Mouse (Mus musculus) B cell, adult 2 months (primary cell): Measurements from ENCODE around the gene Stat3.

Source experiments
- DNase-seq, 2 experiments: peaks; one replicate each; pipeline ENCODE4 v3.0.0; 2022

Stat3 gene

DNA sequence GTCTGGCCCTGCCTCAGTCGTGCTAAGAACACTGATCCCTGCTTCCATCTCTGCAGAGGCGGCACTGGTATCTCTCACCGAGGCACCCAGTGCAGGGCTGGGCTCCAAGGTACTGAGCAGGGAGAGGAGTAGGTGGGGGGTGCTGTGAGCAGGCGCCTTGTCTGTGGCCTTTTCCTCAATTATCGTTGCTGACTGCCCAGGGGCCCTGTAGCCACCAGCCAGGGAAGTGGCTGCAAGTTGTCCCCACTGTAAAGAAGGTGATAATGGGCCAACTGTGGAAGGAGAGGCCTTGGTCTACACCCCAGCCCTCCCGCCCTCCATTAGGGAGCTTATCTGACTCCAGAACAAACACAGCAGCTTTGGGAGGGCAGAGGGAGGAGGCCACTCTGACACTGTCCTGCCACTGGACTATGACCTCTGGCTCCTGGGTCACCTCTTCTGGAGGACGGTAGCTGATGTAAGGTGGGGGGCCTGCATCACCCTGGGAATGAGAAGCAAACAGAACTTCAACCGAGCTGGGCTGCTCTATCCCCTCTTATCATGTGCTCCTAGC is 53.1 kb downstream of the Stat3 start:
- no peak for DNase-seq

DNA sequence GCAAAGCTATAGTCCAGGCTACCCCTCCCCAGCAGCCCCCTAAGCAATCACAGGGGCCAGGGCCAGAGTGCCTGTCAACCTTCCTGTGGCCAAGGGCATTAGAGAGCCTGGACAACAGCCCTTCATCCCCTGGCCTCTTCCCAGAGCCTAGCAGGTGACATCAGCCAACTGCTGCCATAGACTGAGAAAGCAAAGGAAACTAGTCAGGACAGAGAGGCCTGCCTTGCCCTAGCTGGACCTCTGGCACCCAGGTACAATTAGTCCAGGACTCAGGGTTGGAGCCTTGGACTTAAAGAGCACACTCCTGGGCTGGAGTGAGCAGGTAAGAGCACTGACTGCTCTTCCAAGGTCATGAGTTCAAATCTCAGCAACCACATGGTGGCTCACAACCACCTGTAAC is 53.9 kb downstream of the Stat3 start:
- DNase-seq = no peak

DNA sequence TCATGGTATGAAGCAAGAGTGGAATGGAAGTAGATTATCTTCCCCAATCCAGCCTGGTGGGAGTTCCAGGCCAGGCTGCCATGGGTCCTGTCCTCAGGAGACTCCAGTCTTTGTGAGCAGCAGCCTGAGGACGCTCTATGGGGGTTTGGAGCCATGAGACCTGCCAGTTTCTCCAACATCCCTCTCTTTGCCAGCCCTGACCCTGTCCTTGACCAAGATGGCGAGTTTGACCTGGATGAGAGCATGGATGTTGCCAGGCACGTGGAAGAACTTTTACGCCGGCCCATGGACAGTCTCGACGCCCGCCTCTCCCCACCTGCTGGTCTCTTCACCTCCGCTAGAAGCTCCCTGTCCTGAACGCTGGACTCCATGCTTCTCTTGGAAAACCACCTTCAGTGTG is 55.7 kb downstream of the Stat3 start:
- no peak for DNase-seq

DNA sequence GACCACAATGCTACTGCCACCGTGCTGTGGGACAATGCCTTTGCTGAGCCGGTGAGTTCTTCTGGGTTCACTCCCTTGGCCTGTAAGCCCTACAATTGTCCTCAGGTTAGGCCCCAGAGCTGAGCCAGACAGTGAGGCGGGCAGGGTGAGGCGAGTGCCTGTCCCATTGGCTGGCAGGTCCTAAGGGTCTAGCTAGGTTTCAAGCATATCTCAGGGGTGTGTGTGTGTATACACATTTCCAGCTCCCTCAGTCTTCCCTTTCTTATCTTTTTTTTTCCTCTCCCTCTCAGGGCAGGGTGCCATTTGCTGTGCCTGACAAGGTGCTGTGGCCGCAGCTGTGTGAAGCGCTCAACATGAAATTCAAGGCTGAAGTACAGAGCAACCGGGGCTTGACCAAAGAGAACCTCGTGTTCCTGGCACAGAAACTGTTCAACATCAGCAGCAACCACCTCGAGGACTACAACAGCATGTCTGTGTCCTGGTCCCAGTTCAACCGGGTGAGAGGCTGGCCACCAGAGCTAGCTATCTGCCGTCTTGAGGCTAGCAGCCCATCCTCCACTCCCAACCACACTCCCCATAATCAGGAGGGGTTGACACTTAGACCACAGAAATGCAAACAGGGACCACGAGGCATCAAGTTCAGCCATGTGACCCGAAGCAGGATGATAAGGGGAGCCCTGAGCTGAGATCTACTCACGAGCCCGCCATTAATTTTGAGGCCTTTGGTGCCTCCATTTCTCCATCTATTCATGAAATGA is 59.8 kb downstream of the Stat3 start:
- DNase-seq = no peak

DNA sequence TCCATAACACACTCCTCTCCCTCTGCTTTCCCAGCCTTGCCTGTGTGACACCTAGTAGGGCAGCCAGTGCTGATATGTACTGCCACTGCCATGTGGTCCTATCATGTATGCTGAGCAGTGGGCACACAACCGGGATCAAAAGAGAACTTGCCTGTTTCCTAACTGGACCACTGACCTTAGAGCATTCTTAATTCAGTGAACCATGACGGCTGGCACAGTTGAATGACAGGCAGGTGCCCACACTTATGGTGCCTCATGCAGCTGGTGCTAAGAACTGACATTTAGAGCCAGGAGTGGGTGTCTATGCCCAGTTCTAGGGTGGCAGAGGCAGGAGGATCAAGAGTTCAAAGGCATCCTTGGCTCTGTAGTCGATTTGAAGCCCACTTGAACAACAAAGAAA is 63.6 kb downstream of the Stat3 start:
- no peak for DNase-seq

DNA sequence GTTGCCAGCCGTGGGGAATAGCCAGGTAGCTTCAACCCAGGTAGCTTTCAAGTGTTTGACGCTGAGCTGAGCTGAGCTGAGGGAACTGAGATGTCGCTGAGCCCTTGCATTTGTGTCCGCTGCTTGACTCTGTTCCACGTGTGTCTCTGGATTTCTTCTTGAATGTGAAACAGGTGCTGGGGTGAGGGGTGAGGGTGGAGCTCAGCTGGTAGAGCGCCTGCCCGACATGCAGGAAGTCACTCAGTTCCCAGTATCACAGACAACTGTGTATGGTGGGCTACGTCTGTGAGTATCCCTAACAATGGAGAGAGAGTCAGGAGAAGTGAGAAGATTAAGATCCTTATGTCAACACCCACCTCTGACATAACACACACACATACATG is 68.4 kb downstream of the Stat3 start:
- no peak for DNase-seq

DNA sequence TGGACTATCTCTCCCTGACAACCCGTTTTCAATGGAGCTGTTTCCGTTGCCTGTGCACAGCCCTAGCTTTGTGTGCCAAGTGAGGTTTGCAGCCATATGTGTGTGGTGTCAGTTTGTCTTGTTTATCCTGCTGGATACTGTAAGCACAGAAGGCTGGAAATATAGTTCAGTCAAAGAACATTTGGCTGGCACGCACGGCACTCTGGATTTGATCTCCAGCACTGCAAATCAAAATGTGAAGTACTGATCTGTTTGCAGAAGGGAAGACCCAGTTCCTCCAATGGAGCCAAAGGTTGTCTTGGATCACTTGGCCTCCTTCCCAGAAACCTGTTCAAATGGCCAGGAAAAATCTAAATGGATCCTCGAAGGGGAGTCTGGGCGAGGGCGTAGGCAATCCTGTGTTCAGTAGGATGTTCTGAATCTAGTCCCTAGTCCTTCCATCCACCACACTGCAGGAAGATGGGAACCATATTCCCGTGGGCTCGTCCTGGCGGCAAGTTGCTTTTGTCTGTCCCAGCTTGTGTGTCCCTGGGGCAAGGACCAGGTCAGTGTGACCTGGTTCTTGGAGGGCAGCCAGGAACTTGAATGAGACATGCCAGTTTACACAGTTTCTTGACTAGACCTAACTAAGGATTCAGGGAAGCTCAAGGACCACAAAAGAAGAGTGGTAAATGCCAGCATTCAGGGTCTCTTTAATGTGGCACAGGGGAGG is 68.9 kb downstream of the Stat3 start:
- DNase-seq = no peak

DNA sequence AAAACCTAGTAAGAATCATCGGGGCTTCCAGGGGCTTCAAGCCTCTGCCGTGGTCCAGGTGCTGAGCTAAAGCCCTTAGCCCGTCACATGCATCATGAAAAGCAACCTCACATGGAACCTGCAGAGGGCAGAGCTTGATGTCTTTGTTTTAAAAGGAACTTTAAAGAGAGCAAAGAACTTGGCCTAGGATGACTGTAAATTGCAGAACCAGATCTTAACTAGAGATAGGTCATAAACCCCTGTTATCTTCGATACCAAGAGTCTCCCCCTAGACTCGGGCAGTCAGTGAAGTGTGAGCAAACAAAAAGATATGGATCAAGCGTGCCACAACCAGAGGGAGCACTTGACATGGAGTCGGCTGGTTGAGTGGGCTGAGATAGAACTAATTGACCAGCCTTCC is 73.7 kb downstream of the Stat3 start:
- DNase-seq = no peak

DNA sequence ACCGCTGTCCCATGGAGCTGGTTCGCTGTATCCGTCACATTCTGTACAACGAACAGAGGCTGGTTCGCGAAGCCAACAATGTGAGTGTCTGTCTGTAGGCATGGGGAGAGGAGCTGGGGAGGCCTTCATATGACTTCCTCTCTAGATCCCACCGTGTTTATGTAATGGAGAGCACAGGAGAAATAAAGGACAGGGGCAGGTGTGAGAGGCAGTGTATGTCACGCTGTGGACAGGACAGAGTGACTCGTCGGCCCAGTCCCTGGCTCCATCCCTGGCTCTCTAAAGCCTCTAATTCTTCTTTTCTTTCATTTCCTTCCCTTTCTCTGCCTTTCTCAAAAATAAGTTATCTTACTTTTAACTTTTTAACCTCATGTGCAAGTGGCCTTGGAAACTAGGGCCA is 76.2 kb downstream of the Stat3 start:
- DNase-seq = no peak

DNA sequence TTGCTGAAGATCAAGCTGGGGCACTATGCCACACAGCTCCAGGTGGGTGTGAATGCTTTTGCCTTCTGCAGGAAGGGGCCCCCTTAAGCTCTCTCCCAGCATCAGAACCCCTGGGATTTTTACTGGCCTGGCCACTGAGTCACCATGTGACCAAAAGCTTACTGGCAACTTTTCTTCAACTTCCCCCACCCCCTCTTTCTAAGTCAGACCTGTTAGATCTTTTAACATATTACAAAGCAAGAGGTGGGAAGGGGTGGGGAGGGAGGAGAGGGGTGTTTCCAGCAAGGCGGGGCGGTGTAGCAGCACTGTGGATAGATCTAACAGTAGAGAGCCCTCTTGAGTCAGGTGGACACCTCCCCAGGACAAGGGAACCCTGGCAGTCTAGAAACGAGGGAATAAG is 77.5 kb downstream of the Stat3 start:
- no peak for DNase-seq

DNA sequence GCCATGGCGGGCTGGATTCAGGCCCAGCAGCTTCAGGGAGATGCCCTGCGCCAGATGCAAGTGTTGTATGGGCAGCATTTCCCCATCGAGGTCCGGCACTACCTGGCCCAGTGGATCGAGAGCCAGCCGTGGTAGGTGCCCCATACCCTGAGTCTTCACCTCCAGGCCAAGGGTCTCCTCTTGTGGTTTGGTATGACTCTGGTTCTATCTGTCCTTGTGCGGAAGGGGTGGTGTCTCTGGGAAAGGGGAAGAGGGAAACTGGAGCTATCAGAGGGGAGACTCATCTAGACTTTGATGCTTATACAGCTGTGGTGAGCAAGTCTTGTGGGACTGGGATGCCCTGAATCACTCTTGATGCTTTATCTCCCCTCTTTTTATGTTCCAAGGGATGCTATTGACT is 78.0 kb downstream of the Stat3 start:
- DNase-seq = no peak

DNA sequence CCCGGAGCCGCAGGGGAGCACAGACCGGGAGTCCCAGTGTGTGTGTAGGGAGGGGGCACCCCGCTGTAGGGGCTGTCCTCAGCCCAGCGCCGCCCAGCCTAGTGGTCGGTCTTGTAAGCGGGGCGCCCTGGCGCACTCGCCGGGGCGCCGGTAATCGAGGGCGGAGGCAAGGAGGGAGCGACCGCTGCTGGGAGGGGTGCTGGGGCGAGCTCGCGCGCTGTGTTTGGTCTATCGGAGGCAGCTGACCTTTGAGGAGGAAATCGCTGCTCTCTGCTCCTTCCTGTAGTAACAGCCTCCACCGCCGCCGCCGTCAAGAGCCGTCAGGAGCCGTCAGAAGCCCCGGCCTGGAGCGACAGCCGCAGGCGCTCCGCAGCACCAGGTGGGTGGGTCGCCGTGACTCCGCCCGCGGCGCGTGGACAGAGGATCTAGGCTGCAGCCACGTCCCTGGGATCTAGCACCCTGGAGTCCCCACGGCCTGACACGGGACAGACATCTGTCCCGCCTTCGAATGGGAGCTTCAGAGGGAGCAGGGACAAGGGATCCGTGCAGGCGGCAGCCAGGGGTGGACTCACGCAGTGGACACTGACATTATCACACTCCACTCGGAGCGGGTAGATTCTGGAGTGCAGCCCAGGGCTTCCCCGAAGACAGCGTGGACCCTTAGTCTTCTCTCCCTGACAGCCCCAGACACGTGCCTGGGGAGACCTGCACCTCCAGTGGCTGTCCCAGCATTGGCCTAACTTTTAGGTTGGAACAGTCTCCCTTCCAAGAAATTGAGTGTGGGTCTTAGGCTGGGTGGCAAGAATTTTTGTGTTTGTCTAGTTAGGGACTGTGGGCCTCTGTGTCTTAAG is 78.9 kb downstream of the Stat3 start:
- peak; percentile 89 to 90 for DNase-seq

DNA sequence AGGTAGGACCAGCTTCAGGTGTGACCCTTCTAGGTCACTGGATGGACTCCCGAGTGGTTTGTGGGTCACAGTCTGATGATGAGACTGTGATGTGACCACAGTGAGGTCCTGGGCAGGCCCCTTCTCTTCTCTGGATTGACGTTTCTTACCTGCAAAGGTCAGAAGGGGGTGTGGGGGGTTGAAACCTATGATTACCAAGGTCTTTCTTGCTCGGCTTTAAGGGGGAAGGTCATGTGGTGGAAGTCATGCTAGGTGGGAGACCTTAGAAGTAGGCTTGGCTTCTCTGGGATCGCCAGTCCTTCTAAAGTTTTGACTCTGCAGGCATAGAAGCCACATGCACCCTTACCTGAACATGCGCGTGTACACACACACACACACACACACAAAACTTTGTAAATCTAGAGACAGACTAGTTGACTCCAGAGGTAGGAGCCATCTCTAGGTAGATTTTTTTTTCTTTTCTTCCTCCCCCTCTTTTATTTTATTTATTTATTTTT is 79.7 kb downstream of the Stat3 start:
- peak; percentile 16 to 21 for DNase-seq

DNA sequence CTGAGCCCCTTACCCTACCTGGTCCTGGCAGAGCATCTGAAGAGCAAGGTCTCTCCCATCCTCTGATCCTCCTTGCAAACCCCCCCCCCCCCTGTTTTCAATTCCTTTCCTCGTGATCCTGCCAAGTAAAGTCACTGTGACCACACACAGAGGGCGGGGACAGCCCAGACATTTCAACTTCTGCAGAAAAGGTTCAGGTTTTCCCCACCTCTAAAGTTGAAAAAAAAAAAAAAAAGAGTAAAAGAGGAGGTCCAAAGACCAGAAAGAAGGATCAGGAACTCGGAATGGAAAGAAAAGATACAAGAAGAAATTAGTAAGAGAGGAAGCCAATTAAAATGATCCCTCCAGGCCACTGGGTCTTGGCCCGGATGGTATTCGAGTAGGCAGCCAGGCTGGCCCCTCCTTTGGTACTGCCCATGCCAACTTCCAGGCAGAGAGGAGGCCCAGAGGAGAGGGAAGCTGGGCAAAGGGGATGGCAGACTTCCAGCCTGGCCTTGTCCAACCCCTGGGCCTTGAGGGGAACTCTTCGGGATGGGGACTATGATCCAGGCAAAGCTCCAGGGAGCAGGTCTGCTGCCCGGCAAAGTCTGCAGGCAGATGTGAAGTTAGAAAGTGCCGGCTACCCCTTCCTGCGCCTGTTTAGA is 80.3 kb downstream of the Stat3 start, which contains the start of gene Stat5a:
Gene Stat5a, plus strand, starts transcription at position 417 of the 644 bp plus-strand sequence.
- no peak for DNase-seq

DNA sequence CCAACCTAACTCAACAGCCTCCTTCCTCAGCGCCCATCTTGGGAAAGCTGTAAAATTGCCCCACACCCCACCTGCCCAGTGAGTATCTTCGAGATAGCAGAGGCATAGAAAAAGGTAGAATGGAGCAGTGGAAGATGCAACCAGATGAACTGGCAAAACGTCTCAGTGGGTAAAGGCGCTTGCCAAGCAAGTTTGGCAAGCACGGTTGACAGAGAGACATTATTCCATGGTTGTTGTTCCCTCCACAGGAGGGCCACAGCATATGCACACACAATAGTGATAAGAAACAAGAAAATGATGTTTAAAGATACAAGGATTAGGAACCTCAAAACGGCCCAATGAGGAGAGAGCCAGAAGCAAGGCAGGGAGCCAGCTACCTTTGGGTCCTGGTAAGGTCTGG is 81.4 kb downstream of the Stat3 start:
- DNase-seq = no peak

DNA sequence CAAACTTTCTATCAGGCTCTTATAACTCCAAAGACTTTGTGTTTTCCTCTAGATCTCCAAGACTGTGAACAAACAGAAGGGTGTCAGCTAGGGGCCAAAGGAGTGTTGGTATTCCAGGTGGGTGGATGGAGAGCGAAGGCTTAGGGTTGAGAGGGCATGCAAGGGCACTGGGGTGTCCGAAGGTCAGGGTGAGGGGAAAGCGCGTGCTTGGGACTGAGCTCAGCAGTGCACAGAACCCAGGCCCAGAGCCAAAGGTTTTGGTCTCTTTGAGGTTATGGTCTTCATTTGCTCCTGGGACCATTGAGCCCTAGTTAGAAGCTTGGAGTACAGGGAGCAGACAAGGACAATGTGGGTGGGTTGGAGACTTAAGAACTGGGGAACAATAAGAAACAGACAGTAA is 84.2 kb downstream of the Stat3 start:
- DNase-seq = no peak

DNA sequence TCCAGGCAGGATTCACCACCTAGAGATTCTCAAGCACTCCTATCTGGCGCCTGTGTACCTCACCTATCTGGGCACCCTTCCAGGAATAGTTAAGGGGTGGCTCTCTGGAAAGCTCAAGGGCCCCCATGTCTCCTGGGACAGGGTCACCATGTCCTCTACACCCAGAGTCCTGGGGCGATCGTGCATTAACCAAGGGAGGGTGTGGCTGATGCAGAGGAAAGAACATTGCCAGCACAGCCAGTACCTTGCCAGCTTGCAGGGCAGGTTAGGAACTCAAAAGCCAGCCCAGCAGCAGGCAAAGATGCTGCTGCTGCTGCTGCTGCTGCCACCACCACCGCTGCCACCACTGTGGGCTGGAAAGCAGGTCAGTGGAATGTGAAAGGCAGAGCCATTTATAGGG is 85.1 kb downstream of the Stat3 start:
- no peak for DNase-seq

DNA sequence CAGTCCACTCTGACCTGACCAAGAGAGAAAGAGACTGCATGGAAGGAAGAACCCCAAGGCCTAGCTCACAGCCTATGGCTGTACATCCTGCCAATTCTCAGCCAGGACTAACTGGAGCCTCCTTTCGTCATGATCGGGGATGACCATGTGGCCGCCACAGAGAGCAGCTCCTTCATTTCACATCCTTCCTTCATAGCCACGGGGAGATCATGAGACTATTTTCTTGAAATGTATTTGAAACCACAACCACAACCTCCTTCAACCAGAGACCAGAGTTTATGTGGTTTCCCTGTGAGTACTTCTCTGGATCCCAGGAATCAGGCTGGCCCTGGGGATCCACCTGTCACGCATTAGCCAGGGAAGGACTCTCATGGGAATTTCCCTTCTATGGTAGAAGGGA is 86.3 kb downstream of the Stat3 start:
- no peak for DNase-seq

DNA sequence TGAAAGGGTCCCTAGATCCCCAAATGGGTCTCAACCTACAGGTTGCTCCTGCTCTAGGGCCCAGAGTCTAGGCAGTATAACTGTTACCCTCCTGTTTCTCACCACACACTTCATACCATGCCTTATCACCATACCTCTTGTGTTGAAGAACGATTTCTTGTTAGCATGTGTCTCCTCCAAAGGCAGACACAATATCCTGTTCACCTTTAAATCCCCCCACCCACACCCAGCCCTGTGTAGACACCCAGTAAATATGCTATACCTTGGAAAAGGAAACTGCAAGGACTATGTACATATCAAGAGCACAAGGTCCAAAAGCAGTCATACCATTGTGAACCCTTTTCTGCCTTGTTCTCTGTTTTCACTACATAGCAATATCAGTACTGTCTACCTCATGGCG is 87.3 kb downstream of the Stat3 start:
- DNase-seq = no peak

DNA sequence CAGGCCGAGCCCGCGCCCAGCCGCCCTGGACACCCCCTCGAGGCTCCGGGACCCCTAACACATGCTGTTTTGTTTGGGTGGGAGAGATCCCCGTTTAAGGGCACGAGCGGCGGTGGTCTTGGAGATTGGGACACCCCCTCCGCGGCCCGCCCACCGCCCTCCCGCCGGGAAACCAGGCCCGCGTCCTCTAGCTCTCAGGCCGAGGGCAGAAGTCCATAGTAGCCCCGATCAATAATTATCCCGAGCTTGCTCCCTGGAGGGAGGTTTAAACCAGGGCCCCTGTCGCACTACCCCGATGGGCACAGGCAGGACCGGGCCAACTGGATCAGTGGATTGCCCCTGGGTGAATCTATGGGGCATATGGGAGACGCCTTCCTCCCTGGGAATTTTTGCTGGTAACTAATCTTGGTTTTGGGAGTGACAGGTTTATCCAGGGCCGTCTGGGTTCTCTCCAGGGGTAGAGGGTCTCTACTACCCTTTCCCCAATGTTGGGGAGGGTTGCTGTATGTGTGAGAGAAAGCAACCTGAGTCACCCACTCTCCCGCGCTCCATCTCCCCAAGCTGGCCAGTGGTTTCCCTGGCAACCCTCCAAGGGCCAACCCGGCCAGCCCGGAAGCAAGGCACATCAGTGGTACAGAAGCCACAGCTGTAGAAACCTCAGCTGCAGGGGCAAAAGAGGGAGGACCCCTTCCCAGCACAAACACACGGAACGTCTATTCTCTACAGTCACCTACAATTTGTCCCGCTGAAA is 88.4 kb downstream of the Stat3 start:
- peak; percentile 31 to 42 for DNase-seq

DNA sequence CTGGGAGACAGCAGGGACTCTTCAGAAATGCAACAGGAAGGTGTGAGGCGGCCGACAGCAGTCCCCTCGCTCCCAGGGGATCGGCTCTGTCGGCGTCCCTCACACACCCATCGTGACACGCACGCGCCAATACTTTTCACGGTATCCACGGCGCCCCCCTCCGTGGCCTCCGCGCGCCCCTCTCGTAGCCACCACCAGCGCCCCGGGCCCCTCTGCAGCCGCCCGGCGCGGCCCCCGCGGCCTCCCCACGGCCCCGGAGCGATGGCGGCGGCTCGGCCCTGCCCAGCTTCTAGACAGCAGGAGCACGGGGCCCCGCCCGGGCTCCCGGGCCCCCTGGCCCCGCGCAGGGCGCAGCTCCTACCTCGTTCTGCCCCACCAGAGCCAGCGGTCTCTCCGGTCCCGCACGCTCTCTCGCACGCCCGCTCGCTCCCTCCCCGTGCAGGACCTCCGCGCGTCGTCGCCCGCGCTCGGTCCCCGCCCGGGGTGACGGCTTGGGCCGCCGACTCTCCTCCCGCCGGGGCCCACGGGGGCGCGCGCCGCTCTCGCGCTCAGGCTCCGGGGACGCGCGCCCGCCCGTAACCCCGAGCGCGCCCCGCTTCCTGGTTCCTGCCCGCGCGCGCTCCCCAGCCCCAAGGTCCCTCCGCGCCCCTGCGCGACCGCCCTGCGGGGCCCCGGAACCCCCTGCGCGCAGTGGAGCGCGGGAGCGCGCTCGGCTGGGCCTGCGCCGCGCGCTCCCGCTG is 89.1 kb downstream of the Stat3 start, which contains the start of gene Stat5b:
Gene Stat5b, minus strand, starts transcription at position 687 of the 740 bp plus-strand sequence.
- peak; percentile 81 to 87 for DNase-seq
